Mouse (Mus musculus): Measurements from ENCODE around the gene Abi2.

The Abi2 gene

GRCm38 (mm10) chr1:60488635-60489034 lies 79.2 kb downstream of the Abi2 start:
- DNase-seq (ENCODE audit: low read depth in 1 of 2, low spot score in 2 of 2): no peak

GRCm38 (mm10) chr1:60489660-60490059 lies 80.2 kb downstream of the Abi2 start:
- no peak for DNase-seq (ENCODE audit: low read depth in 1 of 2, low spot score in 2 of 2)

DNA sequence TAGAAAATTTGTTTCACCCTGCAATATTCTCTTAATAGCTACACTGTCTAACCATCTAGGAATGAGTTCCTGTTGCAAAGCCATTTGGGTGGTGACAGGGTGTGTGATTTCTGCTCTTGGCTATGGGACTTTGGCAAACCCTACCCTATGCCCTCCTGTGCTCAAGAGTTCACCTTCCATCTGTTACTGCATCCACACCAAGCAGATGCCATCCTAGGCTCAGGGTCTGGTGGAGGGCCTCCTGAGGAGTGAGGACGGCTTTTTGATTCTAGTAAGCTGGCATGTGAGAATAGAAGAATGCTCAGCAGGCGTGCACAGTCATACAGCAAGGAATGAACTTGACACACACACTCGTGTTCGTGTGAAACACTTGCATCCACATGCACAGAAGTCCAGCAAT lies 81.1 kb downstream of the Abi2 start:
- no peak for DNase-seq (ENCODE audit: low read depth in 1 of 2, low spot score in 2 of 2)

GRCm38 (mm10) chr1:60492404-60492803 lies 83.0 kb downstream of the Abi2 start:
- no peak for DNase-seq (ENCODE audit: low read depth in 1 of 2, low spot score in 2 of 2)

- DNase-seq (ENCODE audit: low read depth in 1 of 2, low spot score in 2 of 2): no peak
Observed at GRCm38 (mm10) chr1:60493421-60493820, 84.0 kb downstream of the Abi2 start.

DNA sequence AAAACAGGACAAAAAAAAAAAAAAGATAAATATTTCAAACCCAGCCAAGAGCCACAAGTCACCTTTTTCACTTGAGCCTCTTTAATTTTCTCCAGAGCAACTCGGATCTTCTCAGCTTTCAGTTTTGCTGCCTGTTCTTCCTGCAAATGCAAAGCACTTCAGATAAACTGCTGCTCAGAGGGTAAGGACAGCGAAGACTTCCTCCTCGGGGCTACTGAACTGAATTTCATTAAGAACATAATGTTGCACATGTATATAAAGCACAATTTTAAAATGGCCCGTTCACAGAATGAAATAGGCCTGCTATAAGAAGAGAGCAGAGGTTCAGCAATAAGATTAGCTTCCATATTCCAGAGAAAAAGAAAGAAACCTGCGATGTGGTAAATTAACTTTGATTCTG lies 94.0 kb downstream of the Abi2 start:
- DNase-seq (ENCODE audit: low read depth in 1 of 2, low spot score in 2 of 2): no peak

DNA sequence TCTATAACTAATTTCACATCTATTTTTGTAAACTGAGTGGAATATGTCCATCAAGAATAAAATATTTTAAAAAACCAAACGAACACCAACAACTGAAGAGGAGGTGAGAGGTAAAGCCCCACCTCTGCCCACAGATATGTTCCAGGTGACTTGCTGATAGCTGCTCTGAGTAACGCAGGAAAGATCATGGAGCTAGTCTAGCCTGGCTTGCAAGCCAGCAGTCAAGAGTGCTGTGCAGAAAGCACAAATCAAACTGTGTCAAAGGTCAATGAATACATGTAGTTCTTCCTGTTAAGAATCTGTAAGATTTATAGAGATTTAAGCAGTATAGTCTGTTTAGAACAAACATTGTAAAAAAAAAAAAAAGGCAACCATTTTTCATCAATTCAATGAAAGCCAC lies 101.2 kb downstream of the Abi2 start:
- DNase-seq (ENCODE audit: low read depth in 1 of 2, low spot score in 2 of 2): no peak

DNA sequence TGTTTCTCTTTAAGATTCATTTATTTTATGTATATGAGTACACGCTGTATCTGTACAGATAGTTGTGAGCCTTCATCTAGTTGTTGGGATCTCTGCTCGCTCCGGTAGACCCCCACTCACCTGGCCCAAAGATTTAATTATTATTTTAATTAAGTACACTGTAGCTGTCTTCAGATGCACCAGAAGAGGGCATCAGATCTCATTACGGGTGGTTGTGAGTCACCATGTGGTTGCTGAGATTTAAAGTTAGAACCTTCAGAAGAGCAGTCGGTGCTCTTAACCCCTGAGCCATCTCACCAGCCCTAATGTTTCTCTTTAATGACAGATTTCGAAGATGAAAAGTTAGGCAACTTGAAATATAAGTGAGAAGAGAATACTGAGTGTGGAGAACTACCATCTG lies 120.7 kb downstream of the Abi2 start:
- DNase-seq (ENCODE audit: low read depth in 1 of 2, low spot score in 2 of 2): no peak

DNA sequence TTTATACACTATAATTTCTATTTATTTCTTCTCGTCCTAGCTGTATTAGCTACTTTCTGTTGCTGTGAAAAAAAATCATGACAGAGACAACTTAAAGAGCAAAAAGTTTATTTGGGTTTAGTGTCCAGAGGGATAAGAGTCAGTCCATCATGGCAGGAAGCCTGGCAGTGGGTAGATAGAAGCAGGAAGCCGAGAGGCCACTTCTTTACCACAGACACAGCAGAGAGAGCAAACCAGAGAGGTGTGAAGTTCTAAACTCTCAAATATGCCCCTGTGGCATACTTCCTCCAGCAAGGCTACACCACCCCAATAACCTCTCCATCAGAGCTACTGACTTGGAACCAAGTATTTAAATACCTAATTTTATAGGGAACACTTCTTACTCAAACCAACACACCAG lies 121.2 kb downstream of the Abi2 start:
- no peak for DNase-seq (ENCODE audit: low read depth in 1 of 2, low spot score in 2 of 2)
